Mouse (Mus musculus): ENCODE data around the gene Arhgef10l. TPM values are rescaled to one million over a fixed set of nuclear protein-coding genes. Genes with fewer than 3 reads are reported as not detected.

Gene Arhgef10l
- total RNA-seq, 2 experiments from 2014 or later: 22.8 to 83.3 TPM

DNA sequence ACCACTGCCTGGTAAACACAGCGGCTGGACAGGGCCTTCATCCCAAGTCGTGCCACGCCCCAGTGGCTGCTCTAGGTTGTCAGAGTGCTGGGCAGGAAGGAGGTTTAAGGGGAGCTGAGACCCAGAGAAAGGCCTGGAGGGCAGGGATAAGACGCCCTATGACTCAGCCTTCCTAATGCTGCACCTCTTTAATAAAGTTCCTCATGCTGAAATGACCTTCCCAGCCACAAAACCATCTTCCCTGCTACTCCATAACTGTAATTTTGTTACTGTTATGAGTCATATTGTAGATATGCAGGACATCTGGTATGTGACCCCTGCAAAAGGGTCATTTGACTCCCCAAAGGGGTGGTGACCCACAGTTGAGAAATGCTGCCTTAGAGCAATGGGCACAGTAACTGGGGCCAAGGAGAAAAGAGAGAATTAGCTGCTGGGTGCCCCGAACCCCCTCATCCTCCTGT is 128.2 kb downstream of the Arhgef10l start:
- ATAC-seq (ENCODE audit: poor library complexity, severe bottlenecking): no peak

- ATAC-seq (ENCODE audit: poor library complexity, severe bottlenecking): no peak
These were observed 130.5 kb downstream of the Arhgef10l start for GRCm38 (mm10) chr4:140535323-140535722.

DNA sequence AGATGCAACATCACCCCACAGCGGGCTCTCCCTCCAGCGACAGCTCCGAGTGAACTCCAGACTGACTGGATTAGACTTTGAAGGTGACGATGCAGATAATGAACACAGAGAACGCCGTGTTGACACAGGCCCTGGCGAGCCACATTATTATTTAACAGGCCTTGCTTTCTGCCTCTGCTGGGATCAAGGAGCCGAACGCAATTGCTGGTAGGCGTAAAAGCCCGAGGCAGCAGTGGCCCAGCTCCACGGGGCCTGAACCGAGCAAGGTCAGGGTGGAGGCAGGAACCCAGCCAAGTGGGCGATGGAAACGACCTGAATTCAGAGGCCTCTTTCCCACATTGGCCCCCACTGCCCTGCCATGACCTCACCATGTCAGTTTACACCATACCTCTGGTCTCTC is 133.5 kb downstream of the Arhgef10l start:
- no peak for ATAC-seq (ENCODE audit: poor library complexity, severe bottlenecking)

DNA sequence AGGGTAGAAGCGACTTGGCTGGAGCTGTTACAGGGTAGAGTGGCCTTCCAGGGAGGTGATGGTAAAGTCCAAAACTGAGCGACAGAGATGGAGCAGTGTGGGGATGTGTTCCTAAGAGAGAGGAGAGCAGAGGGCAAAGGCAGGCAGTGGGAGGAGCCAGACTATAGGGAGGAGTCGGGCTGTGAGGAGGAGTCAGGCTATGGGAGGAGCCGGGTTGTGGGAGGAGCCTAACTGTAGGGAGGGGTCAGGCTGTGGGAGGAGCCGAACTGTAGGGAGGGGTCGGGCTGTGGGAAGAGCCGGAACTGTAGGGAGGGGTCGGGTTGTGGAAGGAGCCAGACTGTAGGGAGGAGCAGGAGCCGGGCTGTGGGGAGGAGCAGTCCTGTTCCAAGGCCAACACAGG is 134.8 kb downstream of the Arhgef10l start:
- no peak for ATAC-seq (ENCODE audit: poor library complexity, severe bottlenecking)

DNA sequence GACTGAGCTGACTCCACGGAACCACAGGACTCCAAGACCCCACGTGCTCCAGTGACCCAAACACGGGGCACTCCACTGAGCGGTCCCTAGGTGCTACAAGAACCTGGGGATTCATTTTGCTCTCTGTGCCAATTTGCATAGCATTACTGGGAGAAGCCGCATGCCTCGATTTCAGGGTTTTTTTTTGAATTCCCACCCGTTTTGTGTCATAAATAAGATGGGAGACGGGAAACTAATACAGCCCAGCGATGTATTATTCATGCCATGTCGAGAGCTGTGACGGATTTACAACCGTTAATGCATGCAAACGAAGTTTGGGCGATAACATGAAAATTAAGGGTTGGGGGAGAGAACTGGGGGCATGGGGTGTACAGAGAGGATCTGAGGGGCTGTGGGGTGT is 136.1 kb downstream of the Arhgef10l start:
- no peak for ATAC-seq (ENCODE audit: poor library complexity, severe bottlenecking)

- ATAC-seq (ENCODE audit: poor library complexity, severe bottlenecking): no peak
These were observed 137.4 kb downstream of the Arhgef10l start for GRCm38 (mm10) chr4:140528443-140528842.

GRCm38 (mm10) chr4:140525674-140526177 is 140.1 kb downstream of the Arhgef10l start:
- ATAC-seq (ENCODE audit: poor library complexity, severe bottlenecking): no peak

DNA sequence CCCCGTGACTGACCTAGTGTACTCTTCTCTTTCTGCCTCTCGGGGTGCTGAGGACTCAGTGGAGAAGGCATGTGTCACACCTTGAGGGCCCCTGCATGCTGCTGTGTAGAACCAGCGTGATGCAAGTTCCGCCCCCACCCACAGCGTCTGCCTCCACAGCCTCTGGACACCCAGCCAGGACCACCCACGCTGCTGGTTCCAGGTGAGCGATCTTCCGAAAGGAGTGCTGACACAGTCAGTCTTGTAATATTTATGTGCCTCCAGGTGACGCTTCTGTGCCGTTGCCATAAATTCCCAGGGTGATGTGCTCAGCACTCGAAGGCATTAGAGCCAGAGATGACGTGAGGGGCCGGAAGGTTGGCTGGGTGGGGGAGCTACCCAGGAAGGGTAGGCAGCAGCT is 140.9 kb downstream of the Arhgef10l start:
- no peak for ATAC-seq (ENCODE audit: poor library complexity, severe bottlenecking)

GRCm38 (mm10) chr4:140522873-140523272 is 142.9 kb downstream of the Arhgef10l start:
- no peak for ATAC-seq (ENCODE audit: poor library complexity, severe bottlenecking)

DNA sequence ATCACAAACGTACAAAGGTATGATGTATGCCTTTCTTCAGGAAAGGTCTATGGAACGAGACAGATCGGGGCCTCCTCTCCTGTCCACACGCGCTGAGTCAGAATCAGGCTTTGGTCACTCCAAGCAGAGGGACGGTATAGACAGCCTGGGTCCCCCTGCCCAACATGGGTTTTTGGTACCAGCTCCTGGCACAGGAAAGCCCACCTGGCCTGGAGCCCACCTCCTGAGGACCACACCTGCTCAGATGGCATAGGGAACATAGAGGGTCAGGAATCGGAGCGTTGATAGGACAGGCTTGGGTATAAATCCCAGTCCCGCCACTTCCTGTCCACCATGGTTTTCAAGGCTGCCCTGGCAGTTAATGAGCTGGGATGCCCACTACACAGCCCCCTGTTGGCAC is 145.1 kb downstream of the Arhgef10l start:
- ATAC-seq (ENCODE audit: poor library complexity, severe bottlenecking): no peak

GRCm38 (mm10) chr4:140513797-140514196 is 152.0 kb downstream of the Arhgef10l start:
- ATAC-seq (ENCODE audit: poor library complexity, severe bottlenecking): no peak

DNA sequence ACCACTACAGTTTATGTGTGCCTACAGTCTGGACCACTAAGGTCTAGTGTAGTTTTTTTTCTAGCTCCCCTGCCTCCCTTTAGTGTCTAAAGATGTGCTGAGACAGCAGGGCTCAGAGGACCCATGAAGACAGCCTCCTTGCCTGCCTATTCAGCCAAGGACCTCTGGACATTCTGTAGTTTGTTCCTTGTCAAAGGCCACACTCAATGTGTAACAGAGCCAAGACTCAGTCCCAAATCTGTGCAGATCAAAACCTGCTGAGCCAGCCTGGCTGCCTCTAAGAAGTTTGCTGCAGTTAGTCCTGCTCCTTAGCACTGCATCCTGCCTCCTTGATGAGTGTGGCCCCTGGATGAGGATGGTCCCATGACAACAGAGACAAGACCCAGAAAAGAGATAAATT is 156.0 kb downstream of the Arhgef10l start:
- ATAC-seq (ENCODE audit: poor library complexity, severe bottlenecking): no peak

DNA sequence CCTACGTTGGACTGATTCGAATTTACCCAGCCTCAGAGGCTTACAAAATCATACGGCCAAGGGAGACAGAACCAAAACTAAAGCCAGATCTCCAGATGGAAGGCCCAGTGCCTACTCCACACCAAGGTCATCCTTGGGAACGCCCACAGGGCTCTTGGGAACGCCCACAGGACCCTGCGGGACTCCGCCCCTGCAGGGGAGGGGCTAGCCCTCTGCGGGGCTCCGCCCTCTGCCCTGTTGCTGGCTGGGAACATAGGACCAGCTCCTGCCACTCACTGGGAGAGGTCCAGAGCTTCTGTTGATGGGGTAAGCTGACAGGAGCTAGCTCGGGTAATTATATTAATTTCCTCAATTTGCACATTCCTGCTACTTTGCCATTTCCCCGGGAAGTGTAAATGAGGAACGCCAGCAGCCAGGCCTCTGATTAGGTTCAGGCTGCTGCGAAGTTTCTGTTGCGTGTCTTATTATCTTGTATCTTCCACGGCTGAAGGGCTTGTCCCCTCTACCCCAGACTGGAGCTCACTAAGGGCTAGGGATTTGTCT is 158.6 kb downstream of the Arhgef10l start:
- ATAC-seq (ENCODE audit: poor library complexity, severe bottlenecking): no peak

- no peak for ATAC-seq (ENCODE audit: poor library complexity, severe bottlenecking)
These were observed 160.2 kb downstream of the Arhgef10l start for GRCm38 (mm10) chr4:140505608-140506002.

DNA sequence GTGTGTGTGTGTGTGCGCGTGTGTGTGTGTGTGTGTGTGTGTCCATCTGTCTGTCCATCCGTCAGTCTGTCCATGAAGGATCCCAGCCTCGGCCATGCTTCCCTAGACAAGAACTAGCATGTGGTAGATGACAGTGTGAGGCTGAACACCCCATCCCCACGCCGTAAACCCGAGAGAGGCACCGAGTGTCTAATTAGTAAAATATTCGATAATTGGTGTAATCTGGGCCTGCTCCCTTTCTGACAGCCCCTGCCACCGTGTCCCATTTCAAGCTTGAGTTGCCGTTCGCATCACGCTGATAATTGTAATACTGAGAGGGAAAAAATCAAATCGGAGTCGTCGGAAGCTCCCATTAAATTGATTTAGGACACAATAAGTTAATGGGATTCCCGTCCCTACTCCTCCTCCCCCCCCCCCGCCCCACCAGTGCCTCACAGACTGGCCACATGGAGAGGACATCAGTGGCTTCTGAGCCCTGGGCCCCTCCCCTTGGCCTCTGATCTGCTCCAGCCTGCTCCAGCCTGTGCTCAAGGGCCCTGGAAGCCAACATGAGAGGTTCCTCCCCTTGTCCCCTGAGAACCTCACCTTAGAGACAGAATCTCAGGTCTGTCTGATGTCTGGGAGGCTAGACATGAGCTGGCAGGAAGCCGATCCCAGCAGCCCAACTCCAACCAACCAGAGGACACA is 160.7 kb downstream of the Arhgef10l start:
- ATAC-seq (ENCODE audit: poor library complexity, severe bottlenecking): no peak

- no peak for ATAC-seq (ENCODE audit: poor library complexity, severe bottlenecking)
These were observed 161.5 kb downstream of the Arhgef10l start for GRCm38 (mm10) chr4:140504067-140504913.

DNA sequence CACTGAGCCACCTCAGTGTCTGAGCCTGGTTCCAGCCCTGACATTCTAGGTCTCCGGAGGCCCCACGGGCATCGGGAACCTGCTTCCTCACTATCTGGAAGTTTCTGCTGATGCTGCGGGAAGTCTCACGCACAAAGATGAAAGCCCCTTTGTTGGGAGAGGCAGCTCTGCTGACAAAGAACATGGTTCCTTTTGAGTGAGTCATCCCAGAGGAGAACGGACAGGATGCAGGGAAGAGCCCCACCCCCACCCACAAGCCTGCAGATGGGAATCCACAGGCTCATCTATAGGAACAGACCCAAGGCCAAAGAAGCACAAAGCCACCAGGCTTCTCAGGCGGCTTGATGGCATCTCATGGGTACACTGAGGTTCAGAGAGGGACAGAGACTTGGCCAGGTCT is 165.0 kb downstream of the Arhgef10l start:
- ATAC-seq (ENCODE audit: poor library complexity, severe bottlenecking): no peak

- ATAC-seq (ENCODE audit: poor library complexity, severe bottlenecking): no peak
These were observed 166.2 kb downstream of the Arhgef10l start for GRCm38 (mm10) chr4:140499571-140499970.

DNA sequence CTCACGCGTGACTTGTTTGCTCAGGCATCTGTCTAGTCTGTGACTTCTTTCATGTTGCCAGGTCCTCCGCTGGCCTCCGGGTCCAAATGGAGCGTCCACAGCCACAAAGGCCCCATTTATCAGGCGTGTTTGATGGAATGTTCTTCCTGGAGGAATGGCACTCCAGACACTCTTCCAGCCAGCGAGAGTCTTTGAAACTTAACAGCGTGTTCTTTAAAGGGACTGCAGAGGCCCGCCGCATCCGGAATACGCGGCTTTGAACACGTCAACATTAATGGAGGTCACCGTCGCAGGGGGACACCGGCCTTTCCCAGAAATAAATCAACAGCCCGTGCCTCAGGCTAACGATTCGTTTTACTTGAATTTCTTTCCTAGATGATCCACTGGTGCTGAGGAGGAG is 168.6 kb downstream of the Arhgef10l start:
- no peak for ATAC-seq (ENCODE audit: poor library complexity, severe bottlenecking)

- ATAC-seq (ENCODE audit: poor library complexity, severe bottlenecking): no peak
These were observed 174.3 kb downstream of the Arhgef10l start for GRCm38 (mm10) chr4:140491555-140491954.

DNA sequence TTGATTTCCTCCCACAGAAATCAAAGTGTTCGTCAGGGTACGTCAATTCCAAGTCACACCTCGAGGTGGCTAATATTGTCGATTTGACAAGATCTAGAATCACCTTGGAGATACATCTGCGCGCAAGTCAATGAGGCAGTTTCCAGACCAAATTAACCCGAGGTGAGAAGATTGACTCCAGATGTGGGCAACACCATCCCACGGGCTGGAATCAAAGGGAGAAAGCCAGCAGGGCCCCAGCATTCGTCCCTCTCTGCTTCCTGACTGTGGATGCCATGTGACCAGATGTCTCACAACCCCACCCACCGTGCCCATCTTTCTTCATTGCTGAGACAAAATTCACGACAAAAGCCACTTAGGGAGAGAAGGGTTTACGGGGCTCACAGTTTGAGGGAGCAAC is 180.4 kb downstream of the Arhgef10l start:
- ATAC-seq (ENCODE audit: poor library complexity, severe bottlenecking): no peak

DNA sequence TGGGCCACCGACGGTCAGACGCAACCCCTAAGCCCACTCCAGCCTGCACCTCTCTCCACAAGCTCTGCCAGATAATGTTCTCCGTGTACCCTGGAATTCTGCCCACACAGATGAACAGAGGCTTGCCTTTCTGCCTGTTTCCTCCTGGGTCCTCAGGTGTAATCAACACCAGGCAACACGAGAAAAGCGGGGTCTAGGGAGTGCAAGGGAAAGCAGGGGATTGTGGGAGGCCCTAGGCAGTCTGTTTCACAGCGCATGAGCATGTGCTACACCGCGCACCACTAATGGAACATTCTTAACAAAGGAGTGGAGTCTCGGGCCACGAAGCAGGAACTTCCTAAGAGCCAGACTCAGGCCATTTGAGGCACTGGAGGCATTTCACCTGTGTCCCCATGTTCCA is 182.7 kb downstream of the Arhgef10l start:
- ATAC-seq (ENCODE audit: poor library complexity, severe bottlenecking): no peak
